Mouse (Mus musculus) gastrocnemius, adult 8-10 months (tissue): ENCODE results near the gene Ccdc174. TPM values are rescaled to one million over a fixed set of nuclear protein-coding genes. Genes with fewer than 3 reads are reported as not detected.
"Not testable (repeated sequence)": the region's sequence is repeated elsewhere in the genome, so short reads cannot be mapped to it uniquely, and the experiment has no call there.

Source experiments
- DNase-seq, 2 experiments: peaks; one replicate each; pipeline ENCODE4 v3.0.0; 2022; ENCODE audit warnings: low spot score in 2 of 2
- total RNA-seq, 4 experiments: library from RNA; stranded (reverse); gene quantifications; 2 replicates each; pipeline ENCODE4 v1.2.4; 2022

Gene Ccdc174
- 10 to 100 TPM in 1 of 4 experiments, 1 to 10 TPM in 3; 6.8 to 10.9 (median 8.7) TPM for total RNA-seq

GRCm38 (mm10) chr6:91877885-91878651 is at the start of gene Ccdc174:
Gene Ccdc174 (plus strand): TSS chr6:91878053.
- peak; percentile 83 to 88 for DNase-seq

- no peak for DNase-seq
These were observed 44.9 kb upstream of the Ccdc174 start for GRCm38 (mm10) chr6:91832863-91833440.

GRCm38 (mm10) chr6:91839010-91839871 is 38.6 kb upstream of the Ccdc174 start:
- peak; percentile 42 to 53 for DNase-seq

- no peak for DNase-seq
These were observed 34.8 kb upstream of the Ccdc174 start for GRCm38 (mm10) chr6:91842897-91843627.

- no peak for DNase-seq
These were observed 34.2 kb upstream of the Ccdc174 start for GRCm38 (mm10) chr6:91843628-91844153.

- DNase-seq = no peak
These were observed 25.3 kb upstream of the Ccdc174 start for GRCm38 (mm10) chr6:91852550-91852949.

GRCm38 (mm10) chr6:91858339-91858738 is 19.5 kb upstream of the Ccdc174 start:
- no peak for DNase-seq

GRCm38 (mm10) chr6:91862848-91863247 is 15.0 kb upstream of the Ccdc174 start:
- no peak for DNase-seq

GRCm38 (mm10) chr6:91864595-91864994 is 13.3 kb upstream of the Ccdc174 start:
- no peak for DNase-seq

- DNase-seq = no peak
These were observed 12.3 kb upstream of the Ccdc174 start for GRCm38 (mm10) chr6:91865601-91866000.

- no peak for DNase-seq
These were observed 9.8 kb upstream of the Ccdc174 start for GRCm38 (mm10) chr6:91868091-91868490.

GRCm38 (mm10) chr6:91872781-91873180 is 5.1 kb upstream of the Ccdc174 start:
- no peak for DNase-seq

GRCm38 (mm10) chr6:91883859-91884258 is 6.0 kb downstream of the Ccdc174 start:
- no peak for DNase-seq

GRCm38 (mm10) chr6:91889255-91889906 is 11.5 kb downstream of the Ccdc174 start:
- no peak for DNase-seq

GRCm38 (mm10) chr6:91890615-91891014 is 12.8 kb downstream of the Ccdc174 start:
- no peak for DNase-seq

GRCm38 (mm10) chr6:91891776-91892175 is 13.9 kb downstream of the Ccdc174 start:
- no peak for DNase-seq

GRCm38 (mm10) chr6:91896783-91897182 is 18.9 kb downstream of the Ccdc174 start:
- no peak for DNase-seq

GRCm38 (mm10) chr6:91901505-91901904 is 23.7 kb downstream of the Ccdc174 start:
- DNase-seq = peak; percentile 36 to 51

- DNase-seq = not testable (repeated sequence)
These were observed 24.7 kb downstream of the Ccdc174 start, which contains the start of gene 4930590J08Rik for GRCm38 (mm10) chr6:91902509-91902908. Gene 4930590J08Rik (plus strand): TSS chr6:91902809.

- no peak for DNase-seq
These were observed 36.2 kb downstream of the Ccdc174 start for GRCm38 (mm10) chr6:91914011-91914410.
